Mouse (Mus musculus) inflammation-experienced regulatory T-cells (primary cell): ENCODE measurements around the gene Aldoart1. TPM values are rescaled to one million over a fixed set of nuclear protein-coding genes. Genes with fewer than 3 reads are reported as not detected.

Source experiments
- polyA plus RNA-seq, 2 experiments: library from polyadenylated mRNA; unstranded; fragments of 100-300 nt; shearing (Covaris generic); gene quantifications; one replicate each; pipeline ENCODE4 v1.2.1; 2017

Gene Aldoart1
- under 1 TPM; 0.51 to 0.77 TPM for polyA plus RNA-seq

DNA sequence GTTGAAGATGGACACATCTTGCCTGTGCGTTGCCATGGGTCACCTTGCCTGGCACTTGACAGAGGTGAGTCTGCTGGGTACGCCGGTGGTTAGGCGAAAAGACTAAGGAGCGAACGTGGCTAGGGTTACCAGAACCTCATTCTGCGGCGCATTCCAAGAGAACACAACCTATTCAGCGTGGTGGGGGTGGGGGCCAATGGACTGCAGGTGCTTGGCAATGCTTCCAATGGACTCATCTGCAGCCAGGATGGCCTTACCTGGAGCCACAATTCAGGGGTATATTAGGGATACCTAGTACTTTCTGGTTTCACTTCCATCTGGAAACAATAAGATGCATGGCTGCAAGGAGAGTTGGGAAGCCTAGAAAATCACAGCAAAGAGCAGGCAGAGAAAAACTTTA, at the start of gene Aldoart1:
Gene Aldoart1 (minus strand): TSS at position 101 of the 400 bp plus-strand sequence.

